Mouse (Mus musculus): ENCODE measurements around the gene Sept1.

DNA sequence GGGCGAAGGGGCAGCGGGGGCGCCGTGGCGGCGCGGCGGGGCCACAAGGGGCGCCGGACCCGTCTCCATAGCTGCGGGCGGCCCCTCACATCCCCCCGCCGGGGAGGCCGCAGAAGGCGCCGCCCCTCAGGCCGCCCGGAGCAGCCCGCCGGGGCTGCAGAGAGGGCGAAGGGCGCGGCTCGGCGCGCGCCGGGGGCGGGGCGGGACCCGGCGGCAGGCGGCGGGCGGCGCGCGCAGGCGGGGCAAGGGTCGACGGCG is 24.7 kb downstream of the Sept1 start, which contains the start of gene Tbc1d10b:
- TF ChIP-seq ZC3H11A (IDR thresholded peaks at IDR 0.05; ENCODE audit: borderline replicate concordance, low read depth, low read length), result no peak
- no peak for TF ChIP-seq CHD2 (IDR thresholded peaks at IDR 0.05; ENCODE audit: low read depth, low read length)
- no peak for TF ChIP-seq MAFK (IDR thresholded peaks at IDR 0.05; ENCODE audit: insufficient read depth, low read depth, low read length)
- TF ChIP-seq ZNF384 (IDR thresholded peaks at IDR 0.05; ENCODE audit: low read depth, low read length), result no peak
- no peak for TF ChIP-seq HCFC1 (IDR thresholded peaks at IDR 0.05; ENCODE audit: borderline replicate concordance, insufficient read depth, low read length)
